Mouse (Mus musculus) brain, embryonic 14.5 days (tissue): ENCODE results near the gene Myo16.

Source experiments
- CTCF ChIP-seq: fragments of 200-500 bp; IDR thresholded peaks from 2 replicates; pipeline ENCODE4 v1.5.1; 2012; ENCODE audit warnings: inconsistent platforms, mild to moderate bottlenecking, moderate library complexity, borderline replicate concordance; ENCODE audit not compliant: insufficient read depth, insufficient read length; ENCODE audit errors: extremely low read depth
- POLR2A ChIP-seq: fragments of 200-500 bp; IDR thresholded peaks from 2 replicates; pipeline ENCODE4 v1.6.1; 2012; ENCODE audit warnings: mild to moderate bottlenecking, inconsistent platforms, borderline replicate concordance; ENCODE audit not compliant: poor library complexity, insufficient read depth, insufficient read length, severe bottlenecking; ENCODE audit errors: extremely low read depth

GRCm38 (mm10) chr8:10562636-10563035, 408.9 kb downstream of the Myo16 start:
- TF ChIP-seq CTCF: no peak
- TF ChIP-seq POLR2A: no peak
